Mouse (Mus musculus) small intestine, adult 2 months (tissue): ENCODE results near the gene Doxl2.

Source experiments
- CTCF ChIP-seq: fragments of 200-500 bp; IDR thresholded peaks from 2 replicates; pipeline ENCODE4 v1.5.1; 2012; ENCODE audit warnings: low read depth, mild to moderate bottlenecking, control low read depth, inconsistent platforms, low read length, moderate library complexity, mixed read lengths; ENCODE audit not compliant: insufficient replicate concordance, insufficient read length; ENCODE audit errors: extremely low read depth
- POLR2A ChIP-seq: fragments of 200-500 bp; IDR thresholded peaks from 2 replicates; pipeline ENCODE4 v1.6.1; 2012; ENCODE audit warnings: low read depth, mild to moderate bottlenecking, control low read depth, inconsistent platforms, low read length, moderate library complexity

GRCm38 (mm10) chr6:48974663-48975062, at the start of gene Doxl2:
- no peak for TF ChIP-seq POLR2A
- no peak for TF ChIP-seq CTCF
